Mouse (Mus musculus) layer of hippocampus, adult 2 months (tissue): Measurements from ENCODE around the gene C1qtnf7. TPM values are rescaled to one million over a fixed set of nuclear protein-coding genes. Genes with fewer than 3 reads are reported as not detected.

Source experiments
- DNase-seq, 2 experiments: peaks; one replicate each; pipeline ENCODE4 v3.0.0; 2022; ENCODE audit warnings: low spot score in 2 of 2
- H3K27ac ChIP-seq: fragments of 200-600 bp; 2 replicates; pipeline ENCODE4 v1.8.1; 2022
- H3K4me3 ChIP-seq: fragments of 200-600 bp; 2 replicates; pipeline ENCODE4 v1.8.1; 2022; ENCODE audit warnings: mild to moderate bottlenecking
- CTCF ChIP-seq: fragments of 200-600 bp; conservative IDR thresholded peaks from 2 replicates; pipeline ENCODE4 v1.8.1; 2022; ENCODE audit warnings: antibody characterized with exemption, mild to moderate bottlenecking, moderate library complexity
- total RNA-seq, 2 experiments: library from RNA; stranded (reverse); gene quantifications; 2 replicates each; pipeline ENCODE4 v1.2.3; 2021

The C1qtnf7 gene
- total RNA-seq, 2 experiments from 2014 or later, result 1.1 to 1.2 TPM

DNA sequence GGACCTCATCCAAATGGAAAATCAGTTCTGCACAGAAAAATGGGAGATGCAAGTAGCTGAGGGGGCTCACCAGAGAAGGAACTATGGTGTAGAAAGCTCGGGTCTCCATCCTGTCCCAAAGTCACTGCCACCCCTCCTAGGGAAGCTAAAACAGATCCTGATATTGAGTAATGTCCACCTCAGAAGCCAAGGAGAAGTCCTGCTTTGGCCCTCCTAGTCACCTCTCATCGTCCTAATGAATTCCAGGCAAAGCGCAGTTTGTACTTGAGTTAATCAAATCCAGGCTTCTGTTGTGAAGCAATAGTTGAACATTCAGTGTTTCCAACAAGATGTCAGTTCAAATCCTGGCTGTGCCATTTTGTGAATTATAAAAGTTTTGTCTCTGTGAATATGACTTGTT lies 87.2 kb downstream of the C1qtnf7 start:
- Histone ChIP-seq H3K4me3 (no peak overlapping the region), H3K27ac (no peak overlapping the region)
- TF ChIP-seq CTCF, result no peak
- DNase-seq, result no peak

DNA sequence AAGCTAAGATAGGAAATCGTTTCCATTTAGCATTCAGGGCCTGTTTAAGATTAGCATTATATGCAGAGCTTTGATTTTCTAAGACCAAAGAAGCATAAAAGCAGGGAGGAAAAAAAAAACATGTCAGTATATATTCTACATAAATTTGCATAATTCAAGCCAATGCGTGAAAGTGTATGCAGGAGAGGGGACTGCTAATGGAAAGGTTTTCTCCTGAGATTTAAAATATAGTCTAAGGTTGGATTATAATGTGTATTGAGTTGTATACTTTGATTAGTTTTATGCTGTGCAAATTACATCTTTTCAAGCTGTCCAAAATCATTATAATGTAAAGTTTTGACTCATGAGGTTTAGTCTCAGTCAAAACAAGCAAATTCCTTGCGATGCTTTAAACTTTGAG lies 88.2 kb downstream of the C1qtnf7 start:
- Histone ChIP-seq H3K27ac (no peak overlapping the region), H3K4me3 (no peak overlapping the region)
- no peak for TF ChIP-seq CTCF
- DNase-seq, result no peak

DNA sequence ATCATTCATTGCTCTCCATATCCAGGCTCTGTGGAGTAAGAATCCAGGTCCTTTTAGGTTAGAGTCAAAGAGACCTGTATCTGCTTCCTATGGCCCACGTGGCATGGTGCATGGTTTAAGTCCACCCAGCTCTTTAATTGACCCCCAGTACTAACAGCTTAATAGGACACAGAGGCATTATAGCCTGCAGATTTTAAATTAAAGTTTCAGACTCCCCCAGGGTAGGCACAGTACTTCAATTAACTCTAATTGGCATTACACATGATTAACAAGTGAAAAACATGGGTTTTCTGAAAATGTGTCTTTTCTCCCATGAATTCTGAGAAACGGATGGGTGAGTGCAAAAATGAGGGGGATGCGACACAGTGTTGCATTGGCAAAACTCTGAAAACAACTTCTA lies 92.7 kb downstream of the C1qtnf7 start:
- H3K27ac ChIP-seq, result no peak overlapping the region
- TF ChIP-seq CTCF, result no peak
- no peak for DNase-seq
- no peak overlapping the region for H3K4me3 ChIP-seq

DNA sequence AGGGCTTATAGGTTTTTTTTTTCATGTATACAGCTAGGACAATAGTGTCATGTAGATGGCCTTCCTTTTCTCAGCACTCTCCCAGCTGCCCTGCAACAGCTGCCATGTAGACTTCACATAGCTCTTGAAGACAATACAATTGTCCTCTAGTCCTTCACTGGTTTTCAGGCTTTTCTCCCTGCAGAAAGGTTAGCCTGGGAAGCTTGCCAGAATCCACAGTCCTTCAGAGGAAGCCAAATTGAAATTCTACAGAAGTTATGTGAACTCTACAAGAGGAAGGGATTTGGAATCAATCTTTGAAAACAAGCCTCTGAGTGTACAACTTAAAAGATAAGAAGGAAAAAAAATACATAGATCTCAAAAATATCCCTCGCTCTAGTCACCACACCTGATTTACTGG lies 94.4 kb downstream of the C1qtnf7 start:
- TF ChIP-seq CTCF, result no peak
- H3K4me3 ChIP-seq, result no peak overlapping the region
- H3K27ac ChIP-seq, result no peak overlapping the region
- no peak for DNase-seq

DNA sequence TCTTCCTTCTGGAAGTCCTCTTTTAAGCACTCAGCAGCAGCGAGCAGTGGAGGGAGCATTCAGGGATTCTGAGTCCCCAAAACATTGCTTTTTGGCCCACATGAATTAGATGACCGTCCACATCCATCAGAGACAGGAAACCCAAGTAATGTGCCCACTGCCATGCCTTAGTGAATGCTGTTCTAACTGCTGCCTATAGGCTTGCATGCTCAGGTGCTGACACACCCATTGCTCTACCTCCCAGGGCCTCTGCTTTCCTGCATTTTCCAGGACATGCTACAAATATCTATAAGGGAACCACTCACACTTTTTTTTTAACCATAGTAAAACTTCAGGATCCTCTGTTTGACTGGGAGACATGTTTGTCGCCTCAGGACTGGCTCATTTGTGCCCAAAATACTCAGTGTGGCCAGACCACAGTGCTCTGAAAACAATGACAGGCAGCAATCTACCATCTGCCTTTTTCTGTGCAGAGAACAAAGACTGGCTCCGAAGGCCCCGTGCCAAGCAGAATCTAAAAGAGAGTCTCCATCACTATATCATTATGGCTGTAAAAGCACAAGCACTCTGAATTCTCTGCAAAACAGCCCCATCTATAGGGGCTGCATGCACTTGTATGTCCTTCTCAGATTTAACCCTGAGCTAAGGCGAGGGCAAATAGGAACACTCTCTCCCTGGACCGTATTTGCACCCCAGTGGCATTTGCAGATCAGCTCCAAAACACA lies 106.4 kb downstream of the C1qtnf7 start:
- peak; percentile 19 to 32 for DNase-seq
- H3K27ac ChIP-seq, result peak overlapping the region; percentile 62
- no peak overlapping the region for H3K4me3 ChIP-seq
- TF ChIP-seq CTCF, result peak; percentile 45; the same call in 1 of the 2 replicates

DNA sequence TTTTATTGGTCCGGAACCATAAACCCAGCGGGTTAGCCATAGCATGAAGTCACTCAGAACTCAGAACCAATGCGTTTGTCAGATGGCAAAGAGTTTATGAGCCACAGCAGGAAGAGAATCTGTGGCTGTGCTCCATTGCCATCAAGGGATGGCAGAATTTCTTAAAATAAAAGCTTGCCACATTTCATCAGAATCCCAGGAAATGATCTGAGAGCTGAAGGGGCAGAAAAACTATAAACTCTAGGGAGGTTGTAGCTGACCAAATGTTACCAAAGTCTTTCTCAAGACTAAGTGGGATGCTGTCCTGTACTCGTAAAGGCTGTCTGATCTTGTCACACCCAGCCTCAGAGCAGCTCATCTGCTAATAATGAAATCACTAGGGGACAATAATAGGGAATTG lies 110.1 kb downstream of the C1qtnf7 start:
- DNase-seq, result no peak
- TF ChIP-seq CTCF, result no peak
- H3K27ac ChIP-seq, result no peak overlapping the region
- no peak overlapping the region for H3K4me3 ChIP-seq

DNA sequence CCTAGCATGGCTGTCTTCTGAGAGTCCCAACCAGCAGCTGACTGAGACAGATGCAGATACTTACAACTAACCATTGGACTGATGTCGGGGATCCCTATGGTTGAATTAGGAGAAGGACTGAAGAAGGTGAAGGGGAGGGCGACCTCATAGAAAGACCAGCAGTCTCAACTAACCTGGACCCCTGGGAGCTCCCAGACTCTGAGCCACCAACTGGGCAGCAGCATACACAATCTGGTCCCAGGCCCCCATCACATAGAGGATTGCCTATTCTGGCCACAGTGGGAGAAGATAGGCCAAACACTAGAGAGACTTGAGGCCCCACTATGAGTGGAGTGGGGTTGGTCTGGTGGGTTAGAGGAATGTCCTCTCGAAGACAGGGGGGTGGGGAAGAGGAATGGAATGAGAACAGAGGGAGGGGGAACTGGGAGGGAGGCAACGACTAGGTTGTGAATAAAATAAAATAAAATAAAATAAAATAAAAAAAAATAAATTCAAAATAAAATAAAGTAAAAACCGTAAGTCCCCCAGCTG lies 118.8 kb downstream of the C1qtnf7 start:
- TF ChIP-seq CTCF, result no peak
- H3K4me3 ChIP-seq, result no peak overlapping the region
- no peak for DNase-seq
- H3K27ac ChIP-seq, result 0 out of 2 replicates have a peak overlapping the region, but pooled peaks have one; percentile 43

DNA sequence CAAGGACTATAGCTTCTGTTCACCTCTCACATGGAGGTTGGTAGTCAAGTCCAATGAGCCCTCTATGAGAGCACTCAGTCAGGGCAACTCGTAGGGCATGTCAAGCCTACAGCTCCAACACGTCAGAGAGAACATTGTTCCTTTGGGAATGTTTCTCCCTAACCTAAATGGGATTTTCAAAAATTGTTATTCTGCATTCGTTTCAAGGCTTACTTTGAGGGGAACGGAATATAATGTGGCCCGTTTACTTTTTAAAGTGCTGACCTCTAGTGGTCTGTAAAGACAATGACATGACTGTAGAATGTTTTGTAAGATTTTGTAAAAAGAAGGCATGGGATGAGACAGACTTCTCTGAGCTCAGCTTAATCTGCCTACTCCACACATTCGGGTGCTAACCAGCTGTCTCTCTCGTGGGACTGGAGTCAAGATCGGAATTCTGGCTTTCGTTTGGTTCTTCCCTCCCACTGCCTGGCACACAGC lies 119.3 kb downstream of the C1qtnf7 start:
- H3K4me3 ChIP-seq, result no peak overlapping the region
- peak; percentile 91 for TF ChIP-seq CTCF
- H3K27ac ChIP-seq, result peak overlapping the region; percentile 51; the same call in 1 of the 2 replicates
- DNase-seq, result peak; percentile 58 to 87

DNA sequence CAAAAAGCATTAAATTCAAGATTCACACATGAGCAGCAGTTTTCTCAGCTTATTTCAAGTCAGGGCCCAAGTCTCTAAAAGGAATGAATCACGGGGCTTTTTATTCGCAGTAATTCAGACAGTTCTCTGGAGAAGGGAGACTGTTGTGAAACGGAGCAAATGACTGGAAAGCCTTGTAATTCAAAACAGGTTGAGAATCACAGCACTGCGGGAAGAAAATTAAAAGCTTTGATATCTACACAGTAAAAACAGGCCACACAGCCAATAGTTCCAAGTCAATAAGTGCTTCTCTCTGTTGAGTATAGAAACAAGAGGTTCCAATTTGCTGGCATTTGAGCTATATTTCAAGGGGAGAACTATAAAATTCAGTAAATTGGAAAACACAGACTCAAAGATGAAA lies 129.7 kb downstream of the C1qtnf7 start:
- TF ChIP-seq CTCF, result no peak
- no peak for DNase-seq
- no peak overlapping the region for H3K4me3 ChIP-seq
- no peak overlapping the region for H3K27ac ChIP-seq

DNA sequence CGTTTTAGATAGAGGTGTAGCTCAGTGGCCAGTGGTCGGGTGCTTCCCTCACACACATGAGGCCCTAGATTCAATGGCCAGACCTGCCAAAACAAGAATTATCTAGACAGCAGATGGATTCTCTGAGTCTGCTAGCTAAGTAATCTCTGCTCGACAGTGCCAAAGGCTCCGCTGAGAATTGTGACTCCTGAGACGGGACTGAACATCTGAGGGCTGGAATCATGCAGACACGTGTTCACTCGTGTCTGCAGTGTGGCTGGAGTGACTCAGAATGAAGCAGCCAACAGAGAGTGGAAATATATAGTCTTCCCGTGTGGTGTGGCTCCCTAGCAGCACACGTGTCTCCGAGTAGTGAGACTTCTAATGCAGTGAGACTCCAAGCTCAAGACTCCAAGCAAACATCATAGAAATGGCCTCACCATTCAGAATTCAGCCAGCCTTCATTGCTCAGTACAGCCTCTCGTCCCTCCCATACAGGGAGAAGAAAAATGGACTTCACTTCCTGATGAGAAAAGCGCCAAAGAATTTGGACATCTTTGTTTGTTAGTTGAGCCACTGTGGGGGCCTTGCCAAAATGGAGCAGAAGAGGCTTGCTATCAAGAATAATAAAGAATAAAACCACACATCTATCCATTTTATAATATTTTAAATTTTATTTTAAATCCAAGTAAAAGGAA lies 131.9 kb downstream of the C1qtnf7 start:
- no peak for TF ChIP-seq CTCF
- Histone ChIP-seq H3K27ac (no peak overlapping the region), H3K4me3 (no peak overlapping the region)
- DNase-seq, result no peak

DNA sequence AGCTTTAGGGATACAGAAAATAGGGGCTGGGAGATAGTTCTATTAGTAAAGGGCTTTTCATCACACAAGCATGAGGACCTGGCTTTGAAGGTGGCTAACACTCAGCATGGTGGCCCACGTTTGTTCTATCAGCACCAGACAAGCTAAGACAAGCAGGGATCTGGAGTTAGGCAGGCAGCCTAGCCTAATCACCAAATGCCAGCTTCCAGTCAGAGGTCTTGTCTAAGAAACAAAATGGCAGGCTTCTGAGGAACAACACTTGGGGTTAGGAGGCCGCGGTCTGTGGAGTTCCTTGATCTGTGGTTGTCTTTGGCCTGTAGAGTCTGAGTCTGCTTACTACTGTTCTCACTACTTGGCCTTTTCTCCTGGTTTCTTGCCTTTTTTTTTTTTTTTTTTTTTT lies 146.2 kb downstream of the C1qtnf7 start:
- TF ChIP-seq CTCF, result no peak
- no peak for DNase-seq
- Histone ChIP-seq H3K4me3 (peak overlapping the region; percentile 74; the same call in 1 of the 2 replicates), H3K27ac (peak overlapping the region; percentile 90)

DNA sequence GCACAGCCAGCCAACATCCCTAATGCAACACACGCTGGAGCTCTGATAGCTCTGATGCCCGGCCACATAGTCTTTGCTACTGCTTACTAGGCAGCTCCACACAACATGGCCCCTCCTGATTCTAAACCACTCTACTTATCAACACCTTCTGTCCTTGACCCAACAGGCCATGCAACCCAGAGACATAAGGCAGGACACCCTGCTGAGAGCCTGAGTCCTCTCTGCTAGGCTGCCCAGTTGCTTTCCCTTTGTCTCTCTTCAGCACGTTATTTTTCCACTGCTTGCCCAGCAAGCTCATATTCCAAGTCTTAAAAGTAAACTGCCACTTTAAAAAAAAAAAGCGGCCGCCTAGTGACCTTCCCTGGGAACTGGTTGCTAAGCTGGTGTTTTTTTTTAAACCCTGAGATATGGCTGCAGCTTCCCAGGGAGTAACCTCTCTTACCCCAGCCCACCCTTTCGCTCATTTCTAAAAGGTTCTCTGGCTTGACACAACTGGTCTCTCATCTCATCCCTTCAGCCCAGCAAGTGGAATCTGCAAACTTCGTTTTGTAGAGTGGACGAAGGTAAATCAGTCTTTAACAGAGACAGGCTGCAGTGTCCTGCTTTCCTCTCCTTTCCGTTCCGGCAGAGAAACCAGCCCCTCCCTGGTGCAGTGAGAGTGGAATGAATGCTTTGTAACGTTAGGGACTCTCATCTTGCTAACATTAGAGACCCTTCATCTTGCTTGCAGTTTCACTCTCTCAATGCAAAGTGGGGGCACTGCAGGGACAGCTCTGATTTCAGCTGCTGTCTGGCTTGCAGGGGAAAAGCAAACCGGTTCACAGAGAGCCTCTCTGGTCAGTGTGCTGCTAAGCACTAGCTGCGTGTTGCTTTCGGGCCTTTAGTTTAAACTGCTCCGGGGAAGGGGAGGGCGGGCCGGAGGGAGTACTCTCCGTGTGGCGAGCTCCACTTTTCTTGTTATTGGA lies 146.9 kb downstream of the C1qtnf7 start, which contains the start of gene Cc2d2a:
Gene Cc2d2a, plus strand, starts transcription at position 350 of the 965 bp plus-strand sequence.
- H3K4me3 ChIP-seq, result peak within 1 kb of the TSS; percentile 74
- H3K27ac ChIP-seq, result peak within 1 kb of the TSS; percentile 90
- peak in 1 of 2 experiments; percentile 44 for DNase-seq
- peak; percentile 58 for TF ChIP-seq CTCF
